Mouse (Mus musculus): ENCODE data around the gene Npas3.

DNA sequence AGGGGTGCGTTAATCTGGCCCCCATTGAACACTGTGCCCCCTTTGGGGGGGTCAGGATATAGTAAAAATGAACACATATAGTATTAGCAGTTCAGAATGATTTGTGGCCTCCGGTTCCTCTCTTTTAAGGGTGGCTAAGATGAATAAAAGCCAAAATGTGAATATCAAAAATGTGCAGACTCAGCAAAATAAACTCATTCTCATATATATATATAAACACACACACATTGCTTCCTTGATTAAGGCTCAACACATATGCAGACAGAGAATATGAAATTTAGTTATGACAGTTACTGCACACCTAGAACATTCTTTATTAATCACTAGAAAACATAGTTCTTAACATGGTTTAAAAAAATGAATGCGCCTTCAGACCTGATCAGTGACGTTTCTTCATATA lies 430.7 kb downstream of the Npas3 start:
- TF ChIP-seq CTCF (IDR thresholded peaks at IDR 0.05; ENCODE audit: control insufficient read depth, insufficient read depth, insufficient read length), result no peak
- TF ChIP-seq MYOG (IDR thresholded peaks at IDR 0.05; ENCODE audit: control insufficient read depth, extremely low read depth, insufficient read length), result no peak
- no peak for TF ChIP-seq MAX (IDR thresholded peaks at IDR 0.05)
- no peak for TF ChIP-seq USF1 (IDR thresholded peaks at IDR 0.05; ENCODE audit: low read depth)
- TF ChIP-seq CEBPB (IDR thresholded peaks at IDR 0.05; ENCODE audit: low read depth), result no peak
- no peak for TF ChIP-seq MYOD1 (IDR thresholded peaks at IDR 0.05; ENCODE audit: control insufficient read depth, insufficient read length, low read depth)

Measured in C2C12 (cell line).